Mouse (Mus musculus): Measurements from ENCODE around the gene Epb41l4b. TPM values are rescaled to one million over a fixed set of nuclear protein-coding genes. Genes with fewer than 3 reads are reported as not detected.

Epb41l4b gene
- polyA plus RNA-seq, 1 experiment = 3.8 TPM

GRCm38 (mm10) chr4:57178881-57179280 is 35.6 kb upstream of the Epb41l4b start:
- Histone ChIP-seq H3K27ac (ENCODE audit: control insufficient read depth, insufficient read depth, low read depth, low read length) (no peak overlapping the region), H3K36me3 (ENCODE audit: control insufficient read depth, insufficient read depth, low read length) (no peaks in the 10 kb centered on the region), H3K4me3 (ENCODE audit: control insufficient read depth, low read depth, low read length) (no peak overlapping the region), H3K27me3 (ENCODE audit: control insufficient read depth, insufficient read depth, low read length) (no peaks in the 10 kb centered on the region), H3K4me1 (ENCODE audit: control insufficient read depth, insufficient read depth, low read length) (no peaks in the 10 kb centered on the region)
- TF ChIP-seq POLR2A (IDR thresholded peaks at IDR 0.05; ENCODE audit: control insufficient read depth, low read depth, low read length) (no peak), CTCF (IDR thresholded peaks at IDR 0.05; ENCODE audit: control insufficient read depth, insufficient read depth, insufficient replicate concordance, low read depth, low read length) (no peak)

- no peaks in the 10 kb centered on the region for H3K27me3 ChIP-seq (ENCODE audit: control insufficient read depth, insufficient read depth, low read length)
- H3K27ac ChIP-seq (ENCODE audit: control insufficient read depth, insufficient read depth, low read depth, low read length) = no peak overlapping the region
- TF ChIP-seq CTCF (IDR thresholded peaks at IDR 0.05; ENCODE audit: control insufficient read depth, insufficient read depth, insufficient replicate concordance, low read depth, low read length) (no peak), POLR2A (IDR thresholded peaks at IDR 0.05; ENCODE audit: control insufficient read depth, low read depth, low read length) (no peak)
- H3K36me3 ChIP-seq (ENCODE audit: control insufficient read depth, insufficient read depth, low read length) = no peaks in the 10 kb centered on the region
- H3K4me1 ChIP-seq (ENCODE audit: control insufficient read depth, insufficient read depth, low read length) = no peaks in the 10 kb centered on the region
- H3K4me3 ChIP-seq (ENCODE audit: control insufficient read depth, low read depth, low read length) = no peak overlapping the region
Measured at GRCm38 (mm10) chr4:57175329-57175728, 32.1 kb upstream of the Epb41l4b start.

- H3K27me3 ChIP-seq (ENCODE audit: control insufficient read depth, insufficient read depth, low read length) = no peaks in the 10 kb centered on the region
- H3K36me3 ChIP-seq (ENCODE audit: control insufficient read depth, insufficient read depth, low read length) = no peaks in the 10 kb centered on the region
- H3K4me3 ChIP-seq (ENCODE audit: control insufficient read depth, low read depth, low read length) = no peak overlapping the region
- H3K27ac ChIP-seq (ENCODE audit: control insufficient read depth, insufficient read depth, low read depth, low read length) = no peak overlapping the region
- no peak for TF ChIP-seq CTCF (IDR thresholded peaks at IDR 0.05; ENCODE audit: control insufficient read depth, insufficient read depth, insufficient replicate concordance, low read depth, low read length)
- TF ChIP-seq POLR2A (IDR thresholded peaks at IDR 0.05; ENCODE audit: control insufficient read depth, low read depth, low read length) = no peak
- no peaks in the 10 kb centered on the region for H3K4me1 ChIP-seq (ENCODE audit: control insufficient read depth, insufficient read depth, low read length)
Measured at GRCm38 (mm10) chr4:57172861-57173260, 29.6 kb upstream of the Epb41l4b start.

- Histone ChIP-seq H3K4me1 (ENCODE audit: control insufficient read depth, insufficient read depth, low read length) (no peaks in the 10 kb centered on the region), H3K4me3 (ENCODE audit: control insufficient read depth, low read depth, low read length) (no peak overlapping the region), H3K36me3 (ENCODE audit: control insufficient read depth, insufficient read depth, low read length) (no peaks in the 10 kb centered on the region), H3K27me3 (ENCODE audit: control insufficient read depth, insufficient read depth, low read length) (no peaks in the 10 kb centered on the region), H3K27ac (ENCODE audit: control insufficient read depth, insufficient read depth, low read depth, low read length) (no peak overlapping the region)
- no peak for TF ChIP-seq POLR2A (IDR thresholded peaks at IDR 0.05; ENCODE audit: control insufficient read depth, low read depth, low read length)
- no peak for TF ChIP-seq CTCF (IDR thresholded peaks at IDR 0.05; ENCODE audit: control insufficient read depth, insufficient read depth, insufficient replicate concordance, low read depth, low read length)
Measured at GRCm38 (mm10) chr4:57171817-57172216, 28.6 kb upstream of the Epb41l4b start.

- Histone ChIP-seq H3K4me1 (ENCODE audit: control insufficient read depth, insufficient read depth, low read length) (no peaks in the 10 kb centered on the region), H3K27me3 (ENCODE audit: control insufficient read depth, insufficient read depth, low read length) (no peaks in the 10 kb centered on the region), H3K4me3 (ENCODE audit: control insufficient read depth, low read depth, low read length) (no peak overlapping the region), H3K27ac (ENCODE audit: control insufficient read depth, insufficient read depth, low read depth, low read length) (no peak overlapping the region), H3K36me3 (ENCODE audit: control insufficient read depth, insufficient read depth, low read length) (no peaks in the 10 kb centered on the region)
- TF ChIP-seq POLR2A (IDR thresholded peaks at IDR 0.05; ENCODE audit: control insufficient read depth, low read depth, low read length) (no peak), CTCF (IDR thresholded peaks at IDR 0.05; ENCODE audit: control insufficient read depth, insufficient read depth, insufficient replicate concordance, low read depth, low read length) (no peak)
Measured at GRCm38 (mm10) chr4:57168680-57169079, 25.4 kb upstream of the Epb41l4b start.

- H3K36me3 ChIP-seq (ENCODE audit: control insufficient read depth, insufficient read depth, low read length) = no peaks in the 10 kb centered on the region
- no peaks in the 10 kb centered on the region for H3K4me1 ChIP-seq (ENCODE audit: control insufficient read depth, insufficient read depth, low read length)
- H3K27me3 ChIP-seq (ENCODE audit: control insufficient read depth, insufficient read depth, low read length) = no peaks in the 10 kb centered on the region
- H3K4me3 ChIP-seq (ENCODE audit: control insufficient read depth, low read depth, low read length) = no peak overlapping the region
- no peak overlapping the region for H3K27ac ChIP-seq (ENCODE audit: control insufficient read depth, insufficient read depth, low read depth, low read length)
- TF ChIP-seq CTCF (IDR thresholded peaks at IDR 0.05; ENCODE audit: control insufficient read depth, insufficient read depth, insufficient replicate concordance, low read depth, low read length) (no peak), POLR2A (IDR thresholded peaks at IDR 0.05; ENCODE audit: control insufficient read depth, low read depth, low read length) (no peak)
Measured at GRCm38 (mm10) chr4:57168277-57168676, 25.0 kb upstream of the Epb41l4b start.

- Histone ChIP-seq H3K36me3 (ENCODE audit: control insufficient read depth, insufficient read depth, low read length) (no peaks in the 10 kb centered on the region), H3K4me3 (ENCODE audit: control insufficient read depth, low read depth, low read length) (no peak overlapping the region), H3K4me1 (ENCODE audit: control insufficient read depth, insufficient read depth, low read length) (no peaks in the 10 kb centered on the region), H3K27me3 (ENCODE audit: control insufficient read depth, insufficient read depth, low read length) (no peaks in the 10 kb centered on the region), H3K27ac (ENCODE audit: control insufficient read depth, insufficient read depth, low read depth, low read length) (no peak overlapping the region)
- no peak for TF ChIP-seq CTCF (IDR thresholded peaks at IDR 0.05; ENCODE audit: control insufficient read depth, insufficient read depth, insufficient replicate concordance, low read depth, low read length)
- no peak for TF ChIP-seq POLR2A (IDR thresholded peaks at IDR 0.05; ENCODE audit: control insufficient read depth, low read depth, low read length)
Measured at GRCm38 (mm10) chr4:57166922-57167870, 24.0 kb upstream of the Epb41l4b start.

Data from testis, adult 2 months (tissue).